Mouse (Mus musculus) embryonic fibroblast, embryonic 13.5 days (primary cell): ENCODE data around the gene Ccng2.

Experiments
- CTCF ChIP-seq: IDR thresholded peaks from 2 replicates; pipeline ENCODE4 v1.5.1; 2011; ENCODE audit warnings: mild to moderate bottlenecking, control low read depth, low read length, moderate library complexity, borderline replicate concordance; ENCODE audit not compliant: insufficient read depth
- POLR2A ChIP-seq: IDR thresholded peaks from 2 replicates; pipeline ENCODE4 v1.6.1; 2011; ENCODE audit warnings: low read depth, mild to moderate bottlenecking, control low read depth, low read length, moderate library complexity

DNA sequence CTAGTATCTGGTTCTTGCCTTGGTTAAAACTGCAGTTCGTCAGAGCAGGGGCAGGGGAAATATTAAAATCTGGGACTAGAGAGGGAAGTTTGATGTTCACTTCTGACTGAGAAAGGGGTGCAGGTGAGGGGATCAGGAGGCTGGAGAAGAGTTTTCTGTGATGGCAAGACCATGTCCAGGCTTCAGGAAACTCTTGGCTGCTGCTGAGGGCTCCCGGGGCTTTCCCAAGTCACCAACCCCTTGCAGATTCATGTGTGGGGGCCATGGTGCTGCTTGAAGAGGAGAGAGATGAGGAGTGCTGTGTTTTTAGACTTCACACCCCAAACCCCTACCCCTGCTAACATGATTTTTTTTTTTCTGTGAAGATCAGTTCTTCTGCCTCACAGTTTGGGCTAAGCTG, 32.5 kb upstream of the Ccng2 start:
- TF ChIP-seq CTCF = no peak
- TF ChIP-seq POLR2A = no peak
